Mouse (Mus musculus) heart, postnatal 4 days (tissue): ENCODE measurements around the gene Slc25a34. TPM values are rescaled to one million over a fixed set of nuclear protein-coding genes. Genes with fewer than 3 reads are reported as not detected.
A peak's percentile ranks its signal among the peaks of the same experiment; 100 is the strongest.

Experiments
- DNase-seq: peaks from one replicate; pipeline ENCODE4 v3.0.0; 2021
- total RNA-seq, 2 experiments: library from RNA; stranded (reverse); gene quantifications; 2 replicates each; pipeline ENCODE4 v1.2.3; 2021

The Slc25a34 gene
- total RNA-seq, 2 experiments from 2014 or later, result 32.5 to 33.6 TPM

- DNase-seq, result peak; percentile 87
Observed at GRCm38 (mm10) chr4:141643118-141643855, 19.7 kb upstream of the Slc25a34 start.

- DNase-seq, result no peak
Observed at GRCm38 (mm10) chr4:141641961-141642811, 18.6 kb upstream of the Slc25a34 start.

GRCm38 (mm10) chr4:141641353-141641771 lies 17.7 kb upstream of the Slc25a34 start:
- DNase-seq, result peak; percentile 46

- DNase-seq, result no peak
Observed at GRCm38 (mm10) chr4:141639474-141639873, 15.9 kb upstream of the Slc25a34 start.

- no peak for DNase-seq
Observed at GRCm38 (mm10) chr4:141636693-141637092, 13.1 kb upstream of the Slc25a34 start.

GRCm38 (mm10) chr4:141635991-141636390 lies 12.4 kb upstream of the Slc25a34 start:
- DNase-seq, result no peak

GRCm38 (mm10) chr4:141632111-141632873 lies 8.7 kb upstream of the Slc25a34 start:
- DNase-seq, result no peak

- DNase-seq, result no peak
Observed at GRCm38 (mm10) chr4:141631250-141631649, 7.6 kb upstream of the Slc25a34 start.

- no peak for DNase-seq
Observed at GRCm38 (mm10) chr4:141630021-141630420, 6.4 kb upstream of the Slc25a34 start.

GRCm38 (mm10) chr4:141628661-141629060 lies 5.0 kb upstream of the Slc25a34 start:
- no peak for DNase-seq

- no peak for DNase-seq
Observed at GRCm38 (mm10) chr4:141627502-141627901, 3.9 kb upstream of the Slc25a34 start.

GRCm38 (mm10) chr4:141625774-141626550 lies 2.3 kb upstream of the Slc25a34 start:
- no peak for DNase-seq

GRCm38 (mm10) chr4:141624983-141625773 lies 1.6 kb upstream of the Slc25a34 start:
- DNase-seq, result peak; percentile 61

- no peak for DNase-seq
Observed at GRCm38 (mm10) chr4:141624134-141624533, 513 bp upstream of the Slc25a34 start.

GRCm38 (mm10) chr4:141623037-141623436 lies 584 bp downstream of the Slc25a34 start:
- no peak for DNase-seq

GRCm38 (mm10) chr4:141622580-141622979 lies 1.0 kb downstream of the Slc25a34 start:
- DNase-seq, result no peak

GRCm38 (mm10) chr4:141622091-141622490 lies 1.5 kb downstream of the Slc25a34 start:
- no peak for DNase-seq

- no peak for DNase-seq
Observed at GRCm38 (mm10) chr4:141621297-141621696, 2.3 kb downstream of the Slc25a34 start.

GRCm38 (mm10) chr4:141619299-141619883 lies 4.2 kb downstream of the Slc25a34 start:
- DNase-seq, result no peak

- DNase-seq, result peak; percentile 79
Observed at GRCm38 (mm10) chr4:141618565-141619243, 4.9 kb downstream of the Slc25a34 start, which contains the start of gene Tmem82. TSS of gene Tmem82 (minus strand) at chr4:141618633.
